In the genomic region with DNA sequence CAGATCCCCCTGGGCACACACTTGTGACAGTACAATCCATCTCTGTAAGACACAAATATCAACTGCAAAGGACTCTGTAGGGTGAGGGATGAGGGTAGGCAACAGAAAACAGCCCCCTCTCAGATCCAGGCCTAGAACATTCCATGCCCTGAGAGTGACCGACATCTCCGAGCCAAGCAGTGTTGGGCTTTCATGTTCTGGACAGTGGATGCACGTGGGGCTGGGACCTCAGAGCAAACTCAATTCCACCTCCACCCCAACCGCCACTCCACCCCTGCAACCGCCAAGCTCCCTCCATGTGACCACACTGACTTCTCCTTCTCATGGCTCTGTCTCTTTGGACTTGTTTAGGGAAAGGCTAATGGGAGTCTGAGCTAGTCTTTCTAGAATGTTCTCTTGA, we compare ENCODE assay signal across 9 mouse cellular contexts. TPM values are rescaled to one million over a fixed set of nuclear protein-coding genes. Genes with fewer than 3 reads are reported as not detected.
DNase-seq lines count a peak whose midpoint lies in the region; ATAC-seq and TF ChIP-seq lines count a peak whose summit lies in the region.
"Had no signal": no experiment of that assay in that cellular context is flagged by ENCODE, and none has a peak within 500 bp of the region (broad histone marks: within the 10 kb centered on the region; RNA-seq: fewer than 3 reads in every experiment).

No protein-coding gene starts in this region.

- DNase-seq in kidney, adult 11 months: peak; percentile 29
- no peak for DNase-seq in kidney, adult 18-20 months
- no peak for DNase-seq in forebrain, postnatal 0 days
- DNase-seq in kidney, postnatal 10 days: peak; percentile 38
- no peak for DNase-seq in gastrocnemius, adult 8-10 months (ENCODE audit: low spot score in 2 of 2)
- DNase-seq in left cerebral cortex, postnatal 36 days (ENCODE audit: low spot score in 2 of 2): no peak
- DNase-seq: left cerebral cortex, postnatal 4 days had no signal

- intact Hi-C loops in left cerebral cortex, postnatal 36 days (cut with DNase I): no loop called here

- no peak overlapping the region for H3K4me3 ChIP-seq in forebrain, postnatal 0 days (ENCODE audit: low read depth, low read length)
- H3K4me3 ChIP-seq in midbrain, embryonic 16.5 days (ENCODE audit: low read depth, low read length): no peak overlapping the region

- peak overlapping the region; percentile 45 for H3K4me2 ChIP-seq in forebrain, postnatal 0 days (ENCODE audit: low read depth)
- peak overlapping the region; percentile 56 for H3K4me2 ChIP-seq in midbrain, embryonic 16.5 days (ENCODE audit: low read length)

- WGBS in forebrain, postnatal 0 days: 88% methylated on average over 5 of the region's 5 CpGs
- whole genome bisulfite sequencing in midbrain, embryonic 16.5 days: 92% methylated on average over 5 of the region's 5 CpGs

- H3K4me1 ChIP-seq in forebrain, postnatal 0 days (ENCODE audit: insufficient read depth): peaks cover 28% of the 10 kb centered on the region
- H3K4me1 ChIP-seq in midbrain, embryonic 16.5 days (ENCODE audit: control insufficient read depth, insufficient read depth, low read length): peaks cover 28% of the 10 kb centered on the region

- H3K27me3 ChIP-seq in forebrain, postnatal 0 days (ENCODE audit: insufficient read depth, low read length): peaks cover 12% of the 10 kb centered on the region
- 0 out of 2 replicates have a peak, but pooled peaks cover 3% of the 10 kb centered on the region for H3K27me3 ChIP-seq in midbrain, embryonic 16.5 days (ENCODE audit: control insufficient read depth, insufficient read depth, low read depth, low read length)

- ATAC-seq in forebrain, postnatal 0 days: no peak
- no peak for ATAC-seq in midbrain, embryonic 16.5 days
- ATAC-seq in cerebellum, adult (ENCODE audit: insufficient number of reproducible peaks, low FRiP score, low TSS enrichment): no peak

- H3K27ac ChIP-seq in forebrain, postnatal 0 days (ENCODE audit: low read depth, low read length): no peak overlapping the region
- H3K27ac ChIP-seq in midbrain, embryonic 16.5 days (ENCODE audit: low read length): 0 out of 2 replicates have a peak overlapping the region, but pooled peaks have one; percentile 24

- H3K9me3 ChIP-seq in forebrain, postnatal 0 days (ENCODE audit: low read length): no peaks in the 10 kb centered on the region
- no peaks in the 10 kb centered on the region for H3K9me3 ChIP-seq in midbrain, embryonic 16.5 days (replicated peaks; ENCODE audit: control insufficient read depth, low read length, poor library complexity, severe bottlenecking)

- H3K36me3 ChIP-seq in forebrain, postnatal 0 days (ENCODE audit: insufficient read depth): no peaks in the 10 kb centered on the region
- H3K36me3 ChIP-seq in midbrain, embryonic 16.5 days (ENCODE audit: control insufficient read depth, insufficient read depth, low read length): no peaks in the 10 kb centered on the region

- no peak for TF ChIP-seq CTCF in forebrain, postnatal 0 days (IDR thresholded peaks at IDR 0.05; ENCODE audit: low read depth)

- peak overlapping the region; percentile 40; the same call in 1 of the 2 replicates for H3K9ac ChIP-seq in forebrain, postnatal 0 days
- no peak overlapping the region; the same call in 1 of the 2 replicates for H3K9ac ChIP-seq in midbrain, embryonic 16.5 days (ENCODE audit: low read depth, low read length)

RNA-seq across cellular contexts. Expression of a gene that starts 19.1 kb away (rescaled TPM):
- not detected in 2 replicates for total RNA-seq in forebrain, postnatal 0 days (2014; rRNA removed)
- polyA plus RNA-seq in forebrain, postnatal 0 days (2015; fragmentation: Nextera tagmentation; extraction: Ambion mirVana): not detected in 2 replicates
- polyA plus RNA-seq in midbrain, embryonic 16.5 days (2015; fragmentation: Nextera tagmentation; extraction: Ambion mirVana): not detected in 2 replicates
- 10 to 100 TPM in 2 of 4 experiments, 1 to 10 TPM in 2; 1.9 to 22.6 (median 8.5) TPM for total RNA-seq in gastrocnemius, adult 8-10 months (2022)
- total RNA-seq in left cerebral cortex, postnatal 36 days (2021): not detected
- total RNA-seq: left cerebral cortex, postnatal 4 days had no signal

RNA-seq across cellular contexts. Expression of a gene that starts 46.8 kb away (rescaled TPM):
- 0.52 TPM in 1 of 2 replicates, not detected in the other for total RNA-seq in forebrain, postnatal 0 days (2014; rRNA removed)
- 0.44 and 0.45 TPM in 2 replicates for polyA plus RNA-seq in forebrain, postnatal 0 days (2015; fragmentation: Nextera tagmentation; extraction: Ambion mirVana)
- 0.30 TPM in 1 of 2 replicates, not detected in the other for polyA plus RNA-seq in midbrain, embryonic 16.5 days (2015; fragmentation: Nextera tagmentation; extraction: Ambion mirVana)
- under 1 TPM in 1 of 4 experiments, not detected in 3; 0.54 TPM for total RNA-seq in gastrocnemius, adult 8-10 months (2022)
- total RNA-seq in left cerebral cortex, postnatal 36 days (2021): not detected

RNA-seq across cellular contexts. Expression of a gene that starts 52.6 kb away (rescaled TPM):
- not detected in 2 replicates for total RNA-seq in forebrain, postnatal 0 days (2014; rRNA removed)
- polyA plus RNA-seq in forebrain, postnatal 0 days (2015; fragmentation: Nextera tagmentation; extraction: Ambion mirVana): 0.06 TPM in 1 of 2 replicates, not detected in the other
- 0.06 and 0.11 TPM in 2 replicates for polyA plus RNA-seq in midbrain, embryonic 16.5 days (2015; fragmentation: Nextera tagmentation; extraction: Ambion mirVana)
- total RNA-seq in gastrocnemius, adult 8-10 months (2022): under 1 TPM in 2 of 4 experiments, not detected in 2; 0.18 to 0.34 TPM
- under 1 TPM in 1 of 2 experiments, not detected in 1; 0.11 TPM for total RNA-seq in left cerebral cortex, postnatal 36 days (2021)
- total RNA-seq: left cerebral cortex, postnatal 4 days had no signal

Comparison
In these comparisons a context has a peak if more than half of its experiments do, and no peak if none do; other contexts are left out.
1. DNase-seq: peak in kidney, adult 11 months (single experiment) and kidney, postnatal 10 days (single experiment); none in kidney, adult 18-20 months (single experiment), forebrain, postnatal 0 days (single experiment), gastrocnemius, adult 8-10 months (0 of 2) and left cerebral cortex, postnatal 36 days (0 of 2).